Mouse (Mus musculus) adrenal gland, postnatal 36 days (tissue): ENCODE measurements around the gene Rnf44. TPM values are rescaled to one million over a fixed set of nuclear protein-coding genes. Genes with fewer than 3 reads are reported as not detected.

Experiments used
- DNase-seq, 2 experiments: peaks; one replicate each; pipeline ENCODE4 v3.0.0; 2021; ENCODE audit warnings: mixed read lengths in 1 of 2
- long read RNA-seq, 2 experiments: library from polyadenylated mRNA; stranded (forward); transcript quantifications; one replicate each; pipeline ENCODE4 v2.0.0; 2021; ENCODE audit warnings: borderline sequencing depth in 2 of 2
- total RNA-seq, 2 experiments: library from RNA; stranded (reverse); gene quantifications; 2 replicates each; pipeline ENCODE4 v1.2.3; 2021

Rnf44 gene
- 100 to 1,000 TPM; 107 to 120 TPM for total RNA-seq
- long read RNA-seq, experiment 1, partial matches to known transcripts = 50 of 54 reads
- long read RNA-seq, experiment 1, other reads (novel, unspliced or antisense) = 2 of 54 reads
- long read RNA-seq, experiment 2, partial matches to known transcripts = 1 of 12 reads
- long read RNA-seq, experiment 2, other reads (novel, unspliced or antisense) = 7 of 12 reads

- DNase-seq = peak; percentile 99 to 100
Observed at GRCm38 (mm10) chr13:54693558-54694347, at the start of gene Rnf44. Gene Rnf44 (minus strand): TSS chr13:54693907.

- peak in 1 of 2 experiments; percentile 19 for DNase-seq
Observed at GRCm38 (mm10) chr13:54738213-54738601, 44.5 kb upstream of the Rnf44 start.

- DNase-seq = peak; percentile 18 to 31
Observed at GRCm38 (mm10) chr13:54737488-54738212, 43.9 kb upstream of the Rnf44 start.

GRCm38 (mm10) chr13:54736931-54737330, 43.2 kb upstream of the Rnf44 start:
- DNase-seq = no peak

GRCm38 (mm10) chr13:54726131-54726530, 32.4 kb upstream of the Rnf44 start:
- no peak for DNase-seq

DNA sequence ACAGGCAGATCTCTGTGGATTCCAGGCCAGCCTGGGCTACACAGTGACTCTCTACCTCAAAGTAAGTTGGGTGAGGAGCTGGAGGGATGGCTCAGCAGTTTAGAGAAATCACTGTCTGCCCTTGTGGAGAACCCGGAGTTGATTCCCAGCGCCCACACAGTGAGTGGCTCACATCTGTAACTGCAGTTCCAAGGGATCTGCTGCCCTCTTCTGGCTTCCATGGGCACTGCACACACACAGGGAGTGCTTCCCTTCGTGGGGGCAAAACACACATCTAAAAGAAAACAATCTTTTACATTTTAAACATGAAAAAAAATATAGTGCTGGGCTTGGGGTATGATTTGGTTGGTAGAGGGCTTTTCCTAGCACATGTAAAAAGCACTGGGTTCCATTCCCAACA, 29.4 kb upstream of the Rnf44 start:
- no peak for DNase-seq

- peak; percentile 40 to 68 for DNase-seq
Observed at GRCm38 (mm10) chr13:54716916-54717315, 23.2 kb upstream of the Rnf44 start.

DNA sequence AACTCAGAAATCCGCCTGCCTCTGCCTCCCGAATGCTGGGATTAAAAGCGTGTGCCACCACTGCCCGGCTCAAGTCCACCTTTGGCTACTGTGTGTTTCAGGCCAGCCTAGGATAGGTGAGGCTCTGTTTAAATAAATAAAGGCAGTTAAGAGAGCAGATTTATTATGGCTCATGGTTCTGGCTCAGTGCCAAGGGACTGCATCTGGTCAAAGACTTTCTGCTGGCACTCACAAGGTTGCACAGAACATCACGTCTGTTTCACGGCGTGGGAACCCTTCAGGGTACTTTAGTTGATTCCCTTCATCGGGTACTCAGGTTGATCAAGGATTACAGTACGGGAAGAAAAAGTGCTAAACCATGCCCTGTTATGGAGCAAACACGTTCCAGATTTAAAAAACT, 21.3 kb upstream of the Rnf44 start:
- DNase-seq = no peak

- no peak for DNase-seq
Observed at GRCm38 (mm10) chr13:54714393-54714792, 20.7 kb upstream of the Rnf44 start.

- DNase-seq = no peak
Observed at GRCm38 (mm10) chr13:54710866-54711265, 17.2 kb upstream of the Rnf44 start.

GRCm38 (mm10) chr13:54704890-54705289, 11.2 kb upstream of the Rnf44 start:
- DNase-seq = no peak

DNA sequence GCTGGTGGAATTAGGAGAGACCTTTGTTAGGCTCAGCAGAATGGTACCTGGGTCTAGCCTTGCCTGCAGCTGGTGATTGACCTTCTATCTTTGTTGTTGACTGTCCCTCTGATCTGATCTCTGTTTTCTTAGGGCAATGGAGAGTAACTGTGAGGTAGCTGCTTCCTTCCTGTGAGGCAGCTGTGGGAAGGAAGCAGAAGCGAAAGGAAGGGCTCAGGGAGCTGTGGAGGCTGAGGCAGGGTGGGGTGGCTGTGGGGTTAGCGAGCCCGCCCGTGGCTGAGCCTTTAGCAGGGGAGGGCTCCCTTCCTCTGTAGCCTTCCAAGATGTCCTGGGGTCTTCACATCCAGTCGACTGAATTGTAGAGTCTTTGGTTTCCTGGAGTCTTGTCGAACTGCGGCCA, 8.8 kb upstream of the Rnf44 start:
- no peak for DNase-seq

DNA sequence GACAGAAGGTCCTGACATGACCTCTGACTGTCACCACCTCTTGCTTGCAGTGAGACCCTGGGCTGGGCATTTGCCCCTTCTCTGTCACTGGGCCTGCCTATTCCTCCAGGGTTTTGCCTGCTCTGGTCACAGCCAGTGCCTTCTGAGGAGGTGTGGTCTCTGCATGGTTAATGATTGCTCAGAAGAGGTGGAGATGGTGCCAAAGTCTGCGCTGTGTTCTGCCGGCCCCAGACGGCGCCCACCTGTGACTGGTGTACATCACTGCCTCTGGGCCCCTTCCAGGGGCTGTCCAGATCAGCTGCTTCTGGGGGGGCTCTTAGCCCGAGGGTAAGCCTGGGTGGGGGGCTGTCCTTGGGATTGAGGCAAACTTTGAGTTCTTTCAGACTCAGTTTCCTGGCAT, 7.5 kb upstream of the Rnf44 start, which contains the start of gene Cdhr2:
Gene Cdhr2, plus strand, starts transcription at position 219 of the 400 bp plus-strand sequence.
- DNase-seq = no peak

DNA sequence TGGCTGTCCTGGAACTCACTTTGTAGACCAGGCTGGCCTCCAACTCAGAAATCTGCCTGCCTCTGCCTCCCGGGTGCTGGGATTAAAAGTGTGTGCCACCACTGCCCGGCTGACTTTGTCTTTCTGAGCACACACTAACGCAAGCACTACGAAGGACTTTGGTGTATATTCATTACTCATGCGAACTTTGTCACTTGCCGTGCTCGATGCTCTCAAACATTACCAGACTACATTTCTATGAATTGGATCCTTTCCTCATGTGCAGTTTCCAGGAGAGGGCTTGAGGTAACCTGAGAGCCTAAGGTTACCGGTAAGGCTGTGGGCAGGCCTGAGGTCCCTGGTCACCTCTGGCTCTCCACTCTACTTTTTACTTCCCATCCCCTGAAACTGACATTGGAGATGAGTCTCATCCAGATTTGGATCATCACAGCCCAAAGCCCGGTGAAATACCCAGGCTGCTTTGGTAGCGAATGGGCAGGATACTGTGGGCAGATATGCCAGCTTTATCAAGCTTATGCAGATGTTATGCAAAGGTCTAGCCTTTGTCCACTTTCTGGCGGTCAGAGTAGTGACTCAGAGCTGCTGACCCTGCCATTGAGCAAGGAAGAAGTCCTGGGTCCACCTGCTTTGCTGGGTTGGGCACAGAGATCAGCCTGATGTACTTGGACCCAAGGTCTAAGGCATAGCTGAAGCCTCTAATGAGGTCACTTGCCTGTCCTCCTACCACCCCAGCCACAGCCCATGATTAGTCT, 1.9 kb upstream of the Rnf44 start:
- no peak for DNase-seq

GRCm38 (mm10) chr13:54694348-54695060, 797 bp upstream of the Rnf44 start:
- peak; percentile 88 to 91 for DNase-seq

GRCm38 (mm10) chr13:54692711-54693557, 773 bp downstream of the Rnf44 start:
- DNase-seq = no peak

DNA sequence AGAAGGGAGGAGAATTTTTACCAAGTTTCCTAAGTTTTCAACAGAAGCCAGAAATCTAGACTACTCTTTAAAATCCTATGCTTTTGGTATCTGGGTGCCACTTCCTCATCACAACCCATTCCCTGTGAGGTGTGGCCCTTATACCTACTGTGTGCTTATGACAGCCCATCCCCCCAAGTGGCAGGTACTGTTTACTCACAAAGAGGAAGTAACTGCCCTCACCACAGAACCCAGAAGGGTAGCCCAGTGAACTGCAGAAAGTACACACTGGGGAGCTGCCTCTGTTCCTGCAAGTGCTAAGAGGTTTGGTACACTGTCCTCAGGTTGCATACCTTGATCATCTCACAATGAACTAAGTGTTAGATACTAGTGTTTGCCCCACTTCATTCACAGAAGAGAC, 2.0 kb downstream of the Rnf44 start:
- DNase-seq = no peak

GRCm38 (mm10) chr13:54690151-54690740, 3.5 kb downstream of the Rnf44 start:
- DNase-seq = no peak

GRCm38 (mm10) chr13:54687575-54688424, 5.9 kb downstream of the Rnf44 start:
- peak; percentile 97 to 98 for DNase-seq
